Mouse (Mus musculus) heart, adult 2 months (tissue): ENCODE data around the gene Sart1. TPM values are rescaled to one million over a fixed set of nuclear protein-coding genes. Genes with fewer than 3 reads are reported as not detected.

Experiments used
- DNase-seq, 2 experiments: peaks; one replicate each; pipeline ENCODE4 v3.0.0; 2021
- H3K27ac ChIP-seq: fragments of 200-600 bp; 2 replicates; pipeline ENCODE4 v1.8.1; 2022
- H3K27me3 ChIP-seq: fragments of 200-500 bp; 2 replicates; pipeline ENCODE4 v1.6.1; 2012; ENCODE audit warnings: mild to moderate bottlenecking, low read length, inconsistent platforms, mixed read lengths; ENCODE audit not compliant: control insufficient read depth, insufficient read depth
- H3K36me3 ChIP-seq: fragments of 200-500 bp; 2 replicates; pipeline ENCODE4 v1.6.1; 2012; ENCODE audit warnings: low read length, inconsistent platforms; ENCODE audit not compliant: control insufficient read depth, insufficient read depth
- H3K4me1 ChIP-seq: fragments of 200-500 bp; 2 replicates; pipeline ENCODE4 v1.6.1; 2011; ENCODE audit warnings: low read length; ENCODE audit not compliant: control insufficient read depth, insufficient read depth
- H3K4me3 ChIP-seq: fragments of 200-600 bp; 2 replicates; pipeline ENCODE4 v1.8.1; 2022
- H3K79me2 ChIP-seq: fragments of 200-500 bp; replicated peaks from 2 replicates; pipeline ENCODE4 v1.6.1; 2012; ENCODE audit warnings: mild to moderate bottlenecking, inconsistent platforms, low read length, moderate library complexity, mixed read lengths; ENCODE audit not compliant: control insufficient read depth, insufficient read depth
- H3K9ac ChIP-seq: fragments of 200-500 bp; 2 replicates; pipeline ENCODE4 v1.6.1; 2012; ENCODE audit warnings: low read depth, mild to moderate bottlenecking, control low read depth, inconsistent platforms, low read length, mixed read lengths
- CTCF ChIP-seq: fragments of 200-600 bp; IDR thresholded peaks from 2 replicates; pipeline ENCODE4 v1.8.1; 2022; ENCODE audit warnings: antibody characterized with exemption, mild to moderate bottlenecking, moderate library complexity
- EP300 ChIP-seq: fragments of 200-500 bp; IDR thresholded peaks from 2 replicates; pipeline ENCODE4 v1.6.1; 2011; ENCODE audit warnings: low read depth, low read length, control low read depth; ENCODE audit not compliant: insufficient read depth
- POLR2A ChIP-seq: fragments of 200-500 bp; IDR thresholded peaks from 2 replicates; pipeline ENCODE4 v1.6.1; 2011; ENCODE audit warnings: mild to moderate bottlenecking, low read depth, low read length, control low read depth; ENCODE audit not compliant: insufficient read depth
- WGBS: fragments of 180-500 bp; shearing (Covaris S2); methylation state at CpG from one replicate; pipeline ENCODE4 v1.1.7; 2018; 5-methylcytosine and 5-hydroxymethylcytosine counted together
- intact Hi-C: fragments of 180-260 bp; cut with DNase I; formaldehyde crosslinking; loops from one replicate; pipeline ENCODE4 v1.15.1; 2025
- polyA plus RNA-seq: library from polyadenylated mRNA; depleted of rRNA; stranded (reverse); fragments of >200 nt; gene quantifications from 2 replicates; pipeline ENCODE4 v1.2.3, GENCODE M21; 2012
- total RNA-seq, 2 experiments: library from RNA; stranded (reverse); gene quantifications; 2 replicates each; pipeline ENCODE4 v1.2.3; 2021

Sart1 gene
- total and polyA plus RNA-seq, 3 experiments: 10.6 to 51.8 (median 47.3) TPM

GRCm38 (mm10) chr19:5411961-5412360 is 23.5 kb upstream of the Sart1 start:
- Histone ChIP-seq H3K4me1 (peaks cover 27% of the 10 kb centered on the region), H3K27me3 (no peaks in the 10 kb centered on the region), H3K36me3 (peaks cover 4% of the 10 kb centered on the region; the same call in 1 of the 2 replicates), H3K79me2 (no peaks in the 10 kb centered on the region), H3K4me3 (no peak overlapping the region), H3K27ac (peak overlapping the region; percentile 53), H3K9ac (0 out of 2 replicates have a peak overlapping the region, but pooled peaks have one; percentile 1)
- intact Hi-C loops: no loop called here
- peak in 1 of 2 experiments; percentile 48 for DNase-seq
- TF ChIP-seq EP300 (0 out of 2 replicates have a peak, but pooled peaks have one; percentile 7), POLR2A (no peak; the same call in 1 of the 2 replicates), CTCF (no peak)
- WGBS: 42% methylated on average over 5 of the region's 5 CpGs

- intact Hi-C loops: no loop called here
Observed at GRCm38 (mm10) chr19:5410641-5411040, 22.1 kb upstream of the Sart1 start.

GRCm38 (mm10) chr19:5409068-5409467 is 20.6 kb upstream of the Sart1 start:
- TF ChIP-seq EP300 (no peak), POLR2A (peak; percentile 25; the same call in 1 of the 2 replicates), CTCF (no peak)
- Histone ChIP-seq H3K9ac (peak overlapping the region; percentile 12; the same call in 1 of the 2 replicates), H3K27me3 (no peaks in the 10 kb centered on the region), H3K27ac (peak overlapping the region; percentile 96), H3K36me3 (peaks cover 4% of the 10 kb centered on the region; the same call in 1 of the 2 replicates), H3K4me3 (no peak overlapping the region), H3K79me2 (no peaks in the 10 kb centered on the region), H3K4me1 (peaks cover 21% of the 10 kb centered on the region)
- DNase-seq: peak; percentile 55 to 67
- intact Hi-C loops: no loop called here
- 45% methylated on average over 5 of the region's 5 CpGs for WGBS

More at GRCm38 (mm10) chr19:5410641-5411040, 22.1 kb upstream of the Sart1 start:
- peaks cover 27% of the 10 kb centered on the region for H3K4me1 ChIP-seq
- TF ChIP-seq CTCF: no peak
- no peak for TF ChIP-seq POLR2A
- no peak for TF ChIP-seq EP300
- no peak overlapping the region for H3K4me3 ChIP-seq
- DNase-seq: no peak
- H3K9ac ChIP-seq: no peak overlapping the region
- WGBS: 91% methylated on average over 5 of the region's 5 CpGs
- no peaks in the 10 kb centered on the region for H3K79me2 ChIP-seq
- no peak overlapping the region for H3K27ac ChIP-seq
- peaks cover 4% of the 10 kb centered on the region; the same call in 1 of the 2 replicates for H3K36me3 ChIP-seq
- no peaks in the 10 kb centered on the region for H3K27me3 ChIP-seq

- no peaks in the 10 kb centered on the region for H3K79me2 ChIP-seq
- H3K9ac ChIP-seq: peak overlapping the region; percentile 12; the same call in 1 of the 2 replicates
- H3K4me3 ChIP-seq: no peak overlapping the region
- H3K27ac ChIP-seq: peak overlapping the region; percentile 96
- peaks cover 4% of the 10 kb centered on the region; the same call in 1 of the 2 replicates for H3K36me3 ChIP-seq
- H3K4me1 ChIP-seq: peaks cover 19% of the 10 kb centered on the region
- peak; percentile 84 for TF ChIP-seq POLR2A
- TF ChIP-seq CTCF: no peak
- TF ChIP-seq EP300: peak; percentile 28; the same call in 1 of the 2 replicates
- intact Hi-C loops: no loop called here
- WGBS: 25% methylated on average over 13 of the region's 13 CpGs
- H3K27me3 ChIP-seq: no peaks in the 10 kb centered on the region
- DNase-seq: peak in 1 of 2 experiments; percentile 58
Observed at GRCm38 (mm10) chr19:5408057-5409001, 19.8 kb upstream of the Sart1 start.

- H3K4me1 ChIP-seq: peaks cover 19% of the 10 kb centered on the region
- no peak for TF ChIP-seq POLR2A
- TF ChIP-seq CTCF: peak; percentile 74
- TF ChIP-seq EP300: peak; percentile 39; the same call in 1 of the 2 replicates
- peak overlapping the region; percentile 48 for H3K4me3 ChIP-seq
- peak overlapping the region; percentile 96 for H3K27ac ChIP-seq
- peak; percentile 67 for DNase-seq
- 2% methylated on average over 7 of the region's 7 CpGs for WGBS
- H3K36me3 ChIP-seq: peaks cover 4% of the 10 kb centered on the region; the same call in 1 of the 2 replicates
- no peaks in the 10 kb centered on the region for H3K27me3 ChIP-seq
- H3K79me2 ChIP-seq: no peaks in the 10 kb centered on the region
- H3K9ac ChIP-seq: peak overlapping the region; percentile 80
- intact Hi-C loops: no loop called here
Observed at GRCm38 (mm10) chr19:5407133-5407532, 18.6 kb upstream of the Sart1 start.
